Mouse (Mus musculus) limb, embryonic 12.5 days (tissue): ENCODE measurements around the gene Zcchc14. TPM values are rescaled to one million over a fixed set of nuclear protein-coding genes. Genes with fewer than 3 reads are reported as not detected.

Experiments used
- ATAC-seq: fragments of 200-750 bp; cut with Nextera tagmentation; 2 replicates; pipeline ENCODE4 v1.8.0; 2017; ENCODE audit warnings: low read depth, moderate TSS enrichment; ENCODE audit not compliant: insufficient number of reproducible peaks, insufficient read depth, low FRiP score, low TSS enrichment
- H3K27ac ChIP-seq: fragments of 300-500 bp; sonication (generic); 2 replicates; pipeline ENCODE4 v1.5.1; 2016; ENCODE audit warnings: mild to moderate bottlenecking, moderate library complexity
- H3K27me3 ChIP-seq: fragments of 300-500 bp; sonication (generic); 2 replicates; pipeline ENCODE4 v1.6.1; 2016; ENCODE audit warnings: mild to moderate bottlenecking, moderate library complexity
- H3K36me3 ChIP-seq: fragments of 300-500 bp; sonication (generic); 2 replicates; pipeline ENCODE4 v1.6.1; 2016; ENCODE audit warnings: mild to moderate bottlenecking, moderate library complexity
- H3K4me1 ChIP-seq: fragments of 300-500 bp; sonication (generic); replicated peaks from 2 replicates; pipeline ENCODE4 v1.6.1; 2016
- H3K4me2 ChIP-seq: fragments of 300-500 bp; sonication (generic); 2 replicates; pipeline ENCODE4 v1.6.1; 2016; ENCODE audit warnings: mild to moderate bottlenecking, moderate library complexity
- H3K4me3 ChIP-seq: fragments of 300-500 bp; sonication (generic); replicated peaks from 2 replicates; pipeline ENCODE4 v1.5.1; 2016; ENCODE audit warnings: mild to moderate bottlenecking
- H3K9ac ChIP-seq: fragments of 300-500 bp; sonication (generic); replicated peaks from 2 replicates; pipeline ENCODE4 v1.6.1; 2016; ENCODE audit warnings: mild to moderate bottlenecking, moderate library complexity
- H3K9me3 ChIP-seq: fragments of 300-500 bp; sonication (generic); 2 replicates; pipeline ENCODE4 v1.6.1; 2016; ENCODE audit warnings: mild to moderate bottlenecking, moderate library complexity
- WGBS: fragments of 180-500 bp; shearing (Covaris S2); methylation state at CpG from one replicate; pipeline ENCODE4 v1.1.7; 2016; 5-methylcytosine and 5-hydroxymethylcytosine counted together
- polyA plus RNA-seq: library from polyadenylated mRNA; unstranded; fragments of >200 nt; fragmentation: Nextera tagmentation; extraction: Ambion mirVana; gene quantifications from 2 replicates; pipeline ENCODE4 v1.2.1, GENCODE M21; 2016

The Zcchc14 gene
- polyA plus RNA-seq, 1 experiment from 2014 or later = 22.1 TPM

DNA sequence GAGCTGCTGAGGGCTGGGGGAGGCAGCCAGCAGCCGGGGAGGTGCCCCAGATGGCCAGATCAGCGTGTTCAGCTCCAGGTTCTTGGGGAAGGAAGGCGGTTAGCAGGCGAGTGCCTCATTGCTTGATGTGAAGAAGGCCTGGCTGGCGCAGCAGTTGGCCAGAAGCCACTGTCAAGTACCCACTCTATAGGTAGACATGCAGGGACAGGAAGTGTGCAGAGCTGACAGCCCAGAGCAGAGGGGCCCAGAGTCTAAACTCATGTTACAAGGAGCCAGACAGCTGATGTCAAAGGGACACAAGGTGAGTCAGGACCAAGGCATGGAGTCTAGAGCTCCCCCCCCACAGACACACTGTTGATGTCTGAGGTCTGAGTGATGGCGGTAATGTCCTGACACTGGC, 102.6 kb downstream of the Zcchc14 start:
- no peaks in the 10 kb centered on the region for H3K9me3 ChIP-seq
- 89% methylated on average over 6 of the region's 6 CpGs for WGBS
- ATAC-seq = no peak

More for the DNA sequence above, 102.6 kb downstream of the Zcchc14 start:
- H3K4me1 ChIP-seq = no peaks in the 10 kb centered on the region
- no peak overlapping the region for H3K9ac ChIP-seq
- H3K4me2 ChIP-seq = no peak overlapping the region
- H3K36me3 ChIP-seq = peaks cover 57% of the 10 kb centered on the region
- H3K27ac ChIP-seq = no peak overlapping the region
- H3K4me3 ChIP-seq = no peak overlapping the region
- H3K27me3 ChIP-seq = no peaks in the 10 kb centered on the region

Other genes with a start within 250 kb of the Zcchc14 start
- not detected in 2 replicates for gene 1700018B08Rik, start 108.6 kb downstream of the Zcchc14 start, polyA plus RNA-seq
- 19.4 and 19.7 TPM in 2 replicates for gene Fbxo31, start 74.1 kb downstream of the Zcchc14 start, polyA plus RNA-seq
- 186 and 190 TPM in 2 replicates for gene Map1lc3b, start 62.5 kb downstream of the Zcchc14 start, polyA plus RNA-seq
- gene Jph3, start 76.7 kb upstream of the Zcchc14 start, polyA plus RNA-seq = 0.86 and 1.2 TPM in 2 replicates
- 49.5 and 49.9 TPM in 2 replicates for gene Klhdc4, start 176.7 kb upstream of the Zcchc14 start, polyA plus RNA-seq